Mouse (Mus musculus): ENCODE data around the gene Pdcd7.

DNA sequence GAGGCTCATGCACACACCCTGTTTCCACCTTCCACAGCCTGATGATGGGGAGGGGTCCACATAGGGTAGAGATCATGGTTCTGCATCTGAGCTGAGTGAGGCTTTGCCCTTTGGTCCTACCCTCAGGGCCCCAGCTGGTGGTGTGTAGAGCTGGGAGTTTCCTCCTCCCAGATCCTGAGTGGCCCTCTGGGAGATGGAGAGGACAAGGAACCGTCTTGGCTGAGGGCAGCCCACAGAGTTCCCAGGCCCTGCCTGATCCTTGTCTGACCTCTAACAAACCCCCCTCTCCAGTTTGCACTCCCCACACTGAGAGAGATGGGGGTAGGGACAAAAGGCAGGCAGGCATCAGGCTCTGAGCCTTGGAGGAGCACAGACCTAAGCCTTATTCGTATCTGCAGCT, 48.5 kb downstream of the Pdcd7 start:
- TF ChIP-seq POLR2A (IDR thresholded peaks at IDR 0.05; ENCODE audit: control insufficient read depth, low read depth, low read length) (no peak), CTCF (IDR thresholded peaks at IDR 0.05; ENCODE audit: control insufficient read depth, insufficient read depth, insufficient replicate concordance, low read depth, low read length) (no peak)
